Mouse (Mus musculus): ENCODE measurements around the gene Ppp1r3c. TPM values are rescaled to one million over a fixed set of nuclear protein-coding genes. Genes with fewer than 3 reads are reported as not detected.
A peak's percentile ranks its signal among the peaks of the same experiment; 100 is the strongest.

Ppp1r3c gene
- polyA plus RNA-seq, 1 experiment: 4.9 TPM

- Histone ChIP-seq H3K27ac (ENCODE audit: insufficient read depth, low read length) (peak overlapping the region; percentile 72), H3K4me3 (ENCODE audit: insufficient read depth, low read length) (no peak overlapping the region), H3K4me1 (ENCODE audit: control insufficient read depth, insufficient read depth, low read length) (peaks cover 5% of the 10 kb centered on the region)
- peak; percentile 11; the same call in 1 of the 2 replicates for TF ChIP-seq POLR2A (IDR thresholded peaks at IDR 0.05; ENCODE audit: low read depth, low read length)
- TF ChIP-seq CTCF (IDR thresholded peaks at IDR 0.05; ENCODE audit: borderline replicate concordance, insufficient read depth, low read length): no peak
These were observed 48.4 kb downstream of the Ppp1r3c start for GRCm38 (mm10) chr19:36687843-36688637.

GRCm38 (mm10) chr19:36687044-36687443, 49.4 kb downstream of the Ppp1r3c start:
- TF ChIP-seq POLR2A (IDR thresholded peaks at IDR 0.05; ENCODE audit: low read depth, low read length): no peak
- TF ChIP-seq CTCF (IDR thresholded peaks at IDR 0.05; ENCODE audit: borderline replicate concordance, insufficient read depth, low read length): no peak
- Histone ChIP-seq H3K4me1 (ENCODE audit: control insufficient read depth, insufficient read depth, low read length) (peaks cover 5% of the 10 kb centered on the region), H3K4me3 (ENCODE audit: insufficient read depth, low read length) (no peak overlapping the region), H3K27ac (ENCODE audit: insufficient read depth, low read length) (no peak overlapping the region)

GRCm38 (mm10) chr19:36686016-36686415, 50.4 kb downstream of the Ppp1r3c start:
- H3K4me3 ChIP-seq (ENCODE audit: insufficient read depth, low read length): no peak overlapping the region
- peaks cover 7% of the 10 kb centered on the region for H3K4me1 ChIP-seq (ENCODE audit: control insufficient read depth, insufficient read depth, low read length)
- no peak for TF ChIP-seq POLR2A (IDR thresholded peaks at IDR 0.05; ENCODE audit: low read depth, low read length)
- no peak for TF ChIP-seq CTCF (IDR thresholded peaks at IDR 0.05; ENCODE audit: borderline replicate concordance, insufficient read depth, low read length)
- H3K27ac ChIP-seq (ENCODE audit: insufficient read depth, low read length): no peak overlapping the region

- H3K4me3 ChIP-seq (ENCODE audit: insufficient read depth, low read length): no peak overlapping the region
- H3K4me1 ChIP-seq (ENCODE audit: control insufficient read depth, insufficient read depth, low read length): peaks cover 4% of the 10 kb centered on the region; the same call in 1 of the 2 replicates
- H3K27ac ChIP-seq (ENCODE audit: insufficient read depth, low read length): no peak overlapping the region
- TF ChIP-seq POLR2A (IDR thresholded peaks at IDR 0.05; ENCODE audit: low read depth, low read length) (no peak), CTCF (IDR thresholded peaks at IDR 0.05; ENCODE audit: borderline replicate concordance, insufficient read depth, low read length) (no peak)
These were observed 53.9 kb downstream of the Ppp1r3c start for GRCm38 (mm10) chr19:36682560-36682959.

Other genes with a start within 250 kb of the Ppp1r3c start
- 7.9 and 9.1 TPM in 2 replicates for gene Hectd2, start 182.0 kb downstream of the Ppp1r3c start, polyA plus RNA-seq (2011; ENCODE audit: insufficient read length, low read depth, missing spikeins)
- 184 and 201 TPM in 2 replicates for gene Tnks2, start 97.6 kb upstream of the Ppp1r3c start, polyA plus RNA-seq (2011; ENCODE audit: insufficient read length, low read depth, missing spikeins)
- gene Fgfbp3, start 183.0 kb upstream of the Ppp1r3c start, polyA plus RNA-seq (2011; ENCODE audit: insufficient read length, low read depth, missing spikeins): 2.3 and 3.3 TPM in 2 replicates
- gene Btaf1, start 189.4 kb upstream of the Ppp1r3c start, polyA plus RNA-seq (2011; ENCODE audit: insufficient read length, low read depth, missing spikeins): 27.5 and 30.2 TPM in 2 replicates

Data from embryonic fibroblast, embryonic 13.5 days (primary cell).